Mouse (Mus musculus) liver, postnatal 0 days (tissue): ENCODE measurements around the gene Flvcr2. TPM values are rescaled to one million over a fixed set of nuclear protein-coding genes. Genes with fewer than 3 reads are reported as not detected.
A peak's percentile ranks its signal among the peaks of the same experiment; 100 is the strongest.

Experiments used
- ATAC-seq: fragments of 200-750 bp; cut with Nextera tagmentation; 2 replicates; pipeline ENCODE4 v1.8.0; 2017; ENCODE audit warnings: mild to moderate bottlenecking, moderate library complexity
- DNase-seq: peaks from one replicate; pipeline ENCODE4 v3.0.0-alpha.2; 2016
- H3K27ac ChIP-seq: fragments of 300-500 bp; sonication (generic); 2 replicates; pipeline ENCODE4 v1.5.1; 2014; ENCODE audit warnings: antibody characterized with exemption, moderate library complexity, mild to moderate bottlenecking, low read depth
- H3K27me3 ChIP-seq: fragments of 300-500 bp; sonication (generic); 2 replicates; pipeline ENCODE4 v1.6.1; 2014; ENCODE audit warnings: low read length, control low read depth, mixed read lengths; ENCODE audit not compliant: insufficient read depth
- H3K36me3 ChIP-seq: fragments of 300-500 bp; sonication (generic); replicated peaks from 2 replicates; pipeline ENCODE4 v1.6.1; 2014; ENCODE audit warnings: mild to moderate bottlenecking, control low read depth, low read length, moderate library complexity, mixed read lengths; ENCODE audit not compliant: insufficient read depth
- H3K4me1 ChIP-seq: fragments of 300-500 bp; sonication (generic); 2 replicates; pipeline ENCODE4 v1.6.1; 2014; ENCODE audit warnings: antibody characterized with exemption, mild to moderate bottlenecking, control low read depth; ENCODE audit not compliant: insufficient read depth
- H3K4me2 ChIP-seq: fragments of 300-500 bp; sonication (generic); 2 replicates; pipeline ENCODE4 v1.6.1; 2014; ENCODE audit warnings: low read depth, mild to moderate bottlenecking, low read length, moderate library complexity, mixed read lengths
- H3K4me3 ChIP-seq: fragments of 300-500 bp; sonication (generic); 2 replicates; pipeline ENCODE4 v1.5.1; 2014; ENCODE audit warnings: low read depth, low read length
- H3K9ac ChIP-seq: fragments of 300-500 bp; sonication (generic); replicated peaks from 2 replicates; pipeline ENCODE4 v1.6.1; 2014; ENCODE audit warnings: mild to moderate bottlenecking, moderate library complexity
- H3K9me3 ChIP-seq: fragments of 300-500 bp; sonication (generic); 2 replicates; pipeline ENCODE4 v1.6.1; 2016; ENCODE audit warnings: mild to moderate bottlenecking, control low read depth, low read length, mixed read lengths
- CTCF ChIP-seq: sonication (generic); IDR thresholded peaks from 2 replicates; pipeline ENCODE4 v1.5.1; 2016; ENCODE audit warnings: antibody characterized with exemption, low read depth
- EP300 ChIP-seq: IDR thresholded peaks from 2 replicates; pipeline ENCODE4 v1.6.1; 2016; ENCODE audit warnings: antibody characterized with exemption, low read depth, mild to moderate bottlenecking
- WGBS: fragments of 180-500 bp; shearing (Covaris S2); extraction: QIAGEN DNeasy Blood & Tissue Kit; methylation state at CpG from one replicate; pipeline ENCODE4 v1.1.7; 2014; ENCODE audit not compliant: insufficient replicate concordance; 5-methylcytosine and 5-hydroxymethylcytosine counted together
- polyA plus RNA-seq: library from polyadenylated mRNA; unstranded; fragments of >200 nt; fragmentation: Nextera tagmentation; extraction: Ambion mirVana; gene quantifications from 2 replicates; pipeline ENCODE4 v1.2.1, GENCODE M21; 2015

Gene Flvcr2
- polyA plus RNA-seq, 1 experiment from 2014 or later: 5.9 TPM

DNA sequence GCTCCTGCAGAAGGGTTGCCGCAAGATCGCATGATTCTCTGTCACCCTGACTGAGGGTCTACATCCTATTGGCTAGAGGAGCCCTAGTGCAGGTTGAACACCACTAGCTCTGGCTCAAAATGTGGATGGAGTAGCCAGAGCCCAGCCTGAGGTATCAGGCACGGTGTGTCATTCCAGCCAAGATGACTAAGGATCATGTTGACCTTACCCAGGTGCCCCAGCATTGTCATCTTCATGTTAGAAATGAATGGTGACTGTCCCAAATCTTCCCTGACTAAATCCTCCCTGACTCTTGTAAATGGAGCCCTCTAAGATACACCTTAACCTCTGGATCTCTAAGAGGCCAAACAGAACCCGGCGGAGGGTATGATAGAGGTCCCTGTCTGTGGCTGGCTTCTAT is 33.4 kb downstream of the Flvcr2 start:
- Histone ChIP-seq H3K27me3 (no peaks in the 10 kb centered on the region), H3K27ac (no peak overlapping the region), H3K36me3 (no peaks in the 10 kb centered on the region), H3K4me2 (no peak overlapping the region), H3K9me3 (no peaks in the 10 kb centered on the region), H3K4me3 (no peak overlapping the region), H3K9ac (no peak overlapping the region), H3K4me1 (peaks cover 3% of the 10 kb centered on the region; the same call in 1 of the 2 replicates)
- TF ChIP-seq EP300 (no peak), CTCF (no peak)
- no peak for DNase-seq
- WGBS: 85% methylated on average over 5 of the region's 5 CpGs
- ATAC-seq: no peak

DNA sequence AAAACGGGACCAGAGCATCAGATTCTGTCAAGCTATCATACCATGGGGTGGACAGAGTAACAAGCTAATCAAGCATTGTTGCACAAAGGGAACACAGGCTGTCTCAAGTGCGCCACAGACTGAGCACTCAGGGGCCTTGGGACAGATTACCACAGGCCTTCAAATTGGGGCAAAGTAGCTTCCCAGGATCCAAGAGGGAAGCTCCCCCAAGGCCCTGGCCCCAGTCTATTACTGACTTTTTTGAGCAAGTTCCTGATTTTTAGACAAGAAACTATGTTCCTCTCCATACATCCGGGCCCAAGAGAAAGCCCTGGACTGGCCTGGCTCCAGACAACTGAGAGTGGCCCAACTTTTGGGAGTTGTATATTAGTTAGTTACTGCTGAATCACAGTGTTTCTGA is 35.3 kb downstream of the Flvcr2 start:
- Histone ChIP-seq H3K27ac (no peak overlapping the region), H3K27me3 (no peaks in the 10 kb centered on the region), H3K9me3 (no peaks in the 10 kb centered on the region), H3K9ac (no peak overlapping the region), H3K4me2 (no peak overlapping the region), H3K4me1 (peaks cover 14% of the 10 kb centered on the region), H3K36me3 (no peaks in the 10 kb centered on the region), H3K4me3 (no peak overlapping the region)
- TF ChIP-seq EP300 (no peak), CTCF (no peak)
- no peak for DNase-seq
- WGBS: 66% methylated on average over 3 of the region's 3 CpGs
- ATAC-seq: no peak

DNA sequence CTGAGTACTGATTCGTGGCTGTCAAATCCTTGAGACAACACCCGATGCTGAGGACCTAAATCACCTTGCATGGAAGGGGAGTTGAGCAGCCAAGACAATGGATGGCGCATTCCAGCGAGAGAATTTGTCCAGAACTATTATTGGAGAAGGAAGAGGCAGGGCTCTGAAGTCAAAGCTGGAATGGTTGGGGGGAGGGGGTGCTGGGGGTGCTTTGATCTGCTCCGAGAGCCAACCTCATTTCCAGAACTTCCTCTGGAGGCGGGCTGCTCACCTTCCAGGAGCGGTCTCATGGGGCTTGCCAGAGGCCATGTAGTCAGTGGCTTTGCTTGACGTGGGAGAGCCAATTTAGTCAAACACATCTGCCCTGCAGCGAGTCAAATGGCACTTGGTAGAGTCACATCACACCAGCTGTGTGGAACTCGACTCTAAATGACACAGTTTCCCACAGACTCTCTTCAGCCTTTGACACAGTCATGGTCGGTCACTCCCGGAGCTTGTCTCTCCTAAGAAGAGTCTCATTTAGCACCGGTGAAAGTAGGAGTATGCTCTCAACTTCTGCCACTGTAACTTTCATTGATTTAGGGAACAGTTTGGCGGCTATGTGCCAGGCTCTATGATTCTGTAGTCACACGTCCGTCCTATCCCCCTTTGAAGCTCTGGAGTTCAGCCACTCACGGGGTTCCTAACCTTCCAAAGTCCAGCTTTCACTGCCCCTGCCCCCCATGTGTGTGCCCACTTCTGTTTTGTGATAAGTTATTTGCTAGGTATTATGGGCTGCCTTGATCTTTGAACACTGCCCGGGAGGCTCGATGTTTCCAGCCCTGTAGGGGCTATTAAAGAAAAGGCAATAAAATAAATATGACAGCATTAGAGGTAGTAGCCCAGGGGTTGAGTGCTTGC is 38.8 kb downstream of the Flvcr2 start:
- Histone ChIP-seq H3K27me3 (no peaks in the 10 kb centered on the region), H3K9ac (no peak overlapping the region), H3K9me3 (no peaks in the 10 kb centered on the region), H3K27ac (peak overlapping the region; percentile 68), H3K4me2 (0 out of 2 replicates have a peak overlapping the region, but pooled peaks have one; percentile 11), H3K4me1 (peaks cover 14% of the 10 kb centered on the region), H3K36me3 (no peaks in the 10 kb centered on the region), H3K4me3 (no peak overlapping the region)
- TF ChIP-seq EP300 (no peak), CTCF (no peak)
- ATAC-seq (peak; percentile 96), DNase-seq (peak; percentile 61)
- WGBS: 48% methylated on average over 19 of the region's 19 CpGs

DNA sequence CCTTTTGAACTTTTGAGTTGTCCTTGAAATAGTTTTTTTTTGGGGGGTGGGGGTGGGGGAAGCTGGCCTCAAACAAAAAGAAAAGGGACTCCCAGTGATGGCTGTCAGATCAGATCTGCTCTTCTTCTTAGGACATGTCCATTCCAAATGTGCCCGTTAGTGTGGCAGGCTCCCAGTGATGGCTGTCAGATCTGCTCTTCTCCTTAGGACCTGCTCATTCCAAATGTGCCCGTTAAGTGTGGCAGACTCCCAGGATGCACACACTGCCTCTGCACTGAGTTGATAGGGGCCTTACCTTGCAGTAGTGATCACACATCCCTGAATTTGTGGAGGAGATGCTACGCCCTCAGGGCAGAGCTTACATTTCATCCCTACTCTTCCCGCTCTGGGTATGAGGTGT is 45.8 kb downstream of the Flvcr2 start:
- Histone ChIP-seq H3K27me3 (no peaks in the 10 kb centered on the region), H3K4me3 (no peak overlapping the region), H3K27ac (no peak overlapping the region), H3K9me3 (no peaks in the 10 kb centered on the region), H3K4me1 (no peaks in the 10 kb centered on the region), H3K4me2 (no peak overlapping the region), H3K9ac (no peak overlapping the region), H3K36me3 (no peaks in the 10 kb centered on the region)
- ATAC-seq (no peak), DNase-seq (no peak)
- WGBS: 82% methylated on average over 4 of the region's 4 CpGs
- TF ChIP-seq EP300 (no peak), CTCF (no peak)

DNA sequence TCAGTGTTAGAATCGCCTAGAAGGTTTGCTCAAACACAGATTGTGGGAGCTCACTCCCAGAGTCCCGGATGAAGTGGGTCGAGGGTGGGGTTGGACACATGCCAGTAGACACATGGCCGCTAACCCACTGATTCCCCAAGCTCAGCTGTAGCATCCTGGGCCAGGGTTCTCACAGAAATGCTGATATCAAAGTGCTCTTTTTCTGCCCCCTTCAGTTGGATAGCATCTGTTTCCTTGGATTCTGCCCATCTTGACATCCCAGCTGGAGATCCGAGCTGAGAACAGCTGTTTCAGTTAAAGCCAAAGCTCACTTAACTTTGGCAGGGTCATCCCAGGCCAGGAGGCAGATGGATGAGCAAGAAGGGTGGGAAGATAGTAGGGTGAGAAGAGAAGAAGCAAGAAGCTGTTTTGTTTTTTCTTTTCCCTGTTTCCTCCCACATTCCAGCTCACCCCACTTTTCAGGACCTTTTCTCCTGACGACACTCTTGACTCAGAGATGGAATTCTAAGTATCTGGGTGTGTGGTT is 46.5 kb downstream of the Flvcr2 start:
- DNase-seq: no peak
- Histone ChIP-seq H3K4me1 (no peaks in the 10 kb centered on the region), H3K27ac (no peak overlapping the region), H3K4me2 (no peak overlapping the region), H3K27me3 (no peaks in the 10 kb centered on the region), H3K36me3 (no peaks in the 10 kb centered on the region), H3K4me3 (no peak overlapping the region), H3K9ac (no peak overlapping the region), H3K9me3 (no peaks in the 10 kb centered on the region)
- no peak for ATAC-seq
- TF ChIP-seq CTCF: no peak
- TF ChIP-seq EP300: no peak
- WGBS: 68% methylated on average over 6 of the region's 6 CpGs

DNA sequence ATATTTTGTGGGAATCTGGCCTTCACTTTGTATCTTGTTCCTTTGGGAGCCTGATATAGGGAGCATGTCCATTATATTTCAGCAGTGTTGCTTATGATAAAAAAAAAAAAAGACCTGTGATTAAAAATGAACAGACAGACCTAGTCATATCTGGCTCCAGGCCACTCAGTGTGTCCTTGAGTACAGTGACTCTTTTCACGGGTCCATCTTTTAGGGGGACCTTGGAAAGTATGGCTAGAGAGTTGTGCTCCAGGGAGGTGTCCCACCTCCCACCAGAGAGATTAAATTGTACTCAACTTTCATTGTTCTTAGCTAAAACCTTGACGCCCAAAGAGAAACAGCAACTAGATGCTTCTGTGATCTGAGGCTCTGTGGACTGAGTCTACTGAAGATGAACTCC is 47.8 kb downstream of the Flvcr2 start:
- no peaks in the 10 kb centered on the region for H3K9me3 ChIP-seq
- no peaks in the 10 kb centered on the region for H3K36me3 ChIP-seq
- H3K4me2 ChIP-seq: no peak overlapping the region
- H3K4me3 ChIP-seq: no peak overlapping the region
- H3K4me1 ChIP-seq: no peaks in the 10 kb centered on the region
- no peak for DNase-seq
- no peak for ATAC-seq
- WGBS: 75% methylated on average over 2 of the region's 2 CpGs
- no peak overlapping the region for H3K9ac ChIP-seq
- TF ChIP-seq EP300 (no peak), CTCF (no peak)
- H3K27ac ChIP-seq: no peak overlapping the region
- no peaks in the 10 kb centered on the region for H3K27me3 ChIP-seq
